Mouse (Mus musculus) limb, embryonic 11.5 days (tissue): ENCODE measurements around the gene Gga3. TPM values are rescaled to one million over a fixed set of nuclear protein-coding genes. Genes with fewer than 3 reads are reported as not detected.

Source experiments
- ATAC-seq: fragments of 200-750 bp; cut with Nextera tagmentation; 2 replicates; pipeline ENCODE4 v1.8.0; 2017; ENCODE audit warnings: low read depth; ENCODE audit not compliant: insufficient number of reproducible peaks, low FRiP score, low TSS enrichment
- DNase-seq: peaks from one replicate; pipeline ENCODE4 v3.0.0-alpha.2; 2015; ENCODE audit warnings: low spot score
- H3K27ac ChIP-seq: fragments of 300-500 bp; sonication (generic); replicated peaks from 2 replicates; pipeline ENCODE4 v1.5.1; 2014; ENCODE audit warnings: low read depth, mild to moderate bottlenecking, low read length
- H3K27me3 ChIP-seq: fragments of 300-500 bp; sonication (generic); 2 replicates; pipeline ENCODE4 v1.6.1; 2014; ENCODE audit warnings: mild to moderate bottlenecking, low read length, mixed read lengths; ENCODE audit not compliant: control insufficient read depth, insufficient read depth
- H3K36me3 ChIP-seq: fragments of 300-500 bp; sonication (generic); 2 replicates; pipeline ENCODE4 v1.6.1; 2014; ENCODE audit warnings: mild to moderate bottlenecking, low read length, moderate library complexity, mixed read lengths; ENCODE audit not compliant: control insufficient read depth, insufficient read depth
- H3K4me1 ChIP-seq: fragments of 300-500 bp; sonication (generic); 2 replicates; pipeline ENCODE4 v1.6.1; 2014; ENCODE audit warnings: low read length, mixed read lengths; ENCODE audit not compliant: control insufficient read depth, insufficient read depth
- H3K4me2 ChIP-seq: fragments of 300-500 bp; sonication (generic); 2 replicates; pipeline ENCODE4 v1.6.1; 2014; ENCODE audit warnings: low read depth, mild to moderate bottlenecking, moderate library complexity; ENCODE audit not compliant: severe bottlenecking
- H3K4me3 ChIP-seq: fragments of 300-500 bp; sonication (generic); 2 replicates; pipeline ENCODE4 v1.5.1; 2014; ENCODE audit warnings: low read depth, low read length
- H3K9ac ChIP-seq: fragments of 300-500 bp; sonication (generic); 2 replicates; pipeline ENCODE4 v1.6.1; 2014; ENCODE audit warnings: mild to moderate bottlenecking, low read length
- H3K9me3 ChIP-seq: fragments of 300-500 bp; sonication (generic); 2 replicates; pipeline ENCODE4 v1.6.1; 2016; ENCODE audit warnings: low read length; ENCODE audit not compliant: control insufficient read depth
- WGBS: fragments of 180-500 bp; shearing (Covaris S2); extraction: QIAGEN DNeasy Blood & Tissue Kit; methylation state at CpG from one replicate; pipeline ENCODE4 v1.1.7; 2014; 5-methylcytosine and 5-hydroxymethylcytosine counted together
- polyA plus RNA-seq: library from polyadenylated mRNA; unstranded; fragments of >200 nt; fragmentation: Nextera tagmentation; extraction: Ambion mirVana; gene quantifications from 2 replicates; pipeline ENCODE4 v1.2.1, GENCODE M21; 2014

The Gga3 gene
- polyA plus RNA-seq, 1 experiment from 2014 or later = 21.3 TPM

GRCm38 (mm10) chr11:115643265-115643664 lies 39.4 kb upstream of the Gga3 start:
- 73% methylated on average over 10 of the region's 10 CpGs for WGBS
- Histone ChIP-seq H3K27ac (no peak overlapping the region), H3K9me3 (no peaks in the 10 kb centered on the region), H3K4me3 (no peak overlapping the region), H3K9ac (no peak overlapping the region), H3K4me1 (no peaks in the 10 kb centered on the region), H3K27me3 (no peaks in the 10 kb centered on the region), H3K36me3 (peaks cover 2% of the 10 kb centered on the region; the same call in 1 of the 2 replicates), H3K4me2 (no peak overlapping the region)
- no peak for ATAC-seq
- DNase-seq = no peak

- WGBS = 99% methylated on average over 2 of the region's 2 CpGs
- H3K4me2 ChIP-seq = no peak overlapping the region
- no peak overlapping the region for H3K4me3 ChIP-seq
- no peaks in the 10 kb centered on the region for H3K27me3 ChIP-seq
- no peaks in the 10 kb centered on the region for H3K9me3 ChIP-seq
- H3K4me1 ChIP-seq = no peaks in the 10 kb centered on the region
- no peak for DNase-seq
- H3K9ac ChIP-seq = no peak overlapping the region
- ATAC-seq = no peak
- no peak overlapping the region for H3K27ac ChIP-seq
- H3K36me3 ChIP-seq = no peaks in the 10 kb centered on the region; the same call in 1 of the 2 replicates
Measured at GRCm38 (mm10) chr11:115642705-115643104, 38.9 kb upstream of the Gga3 start.

- H3K27me3 ChIP-seq = no peaks in the 10 kb centered on the region
- ATAC-seq = no peak
- no peak overlapping the region for H3K4me3 ChIP-seq
- 82% methylated on average over 4 of the region's 4 CpGs for WGBS
- no peak for DNase-seq
- no peaks in the 10 kb centered on the region for H3K4me1 ChIP-seq
- no peak overlapping the region for H3K9ac ChIP-seq
- H3K4me2 ChIP-seq = no peak overlapping the region
- H3K9me3 ChIP-seq = no peaks in the 10 kb centered on the region
- no peak overlapping the region for H3K27ac ChIP-seq
- H3K36me3 ChIP-seq = no peaks in the 10 kb centered on the region; the same call in 1 of the 2 replicates
Measured at GRCm38 (mm10) chr11:115641664-115642036, 37.8 kb upstream of the Gga3 start.

GRCm38 (mm10) chr11:115640978-115641663 lies 37.3 kb upstream of the Gga3 start:
- Histone ChIP-seq H3K27me3 (no peaks in the 10 kb centered on the region), H3K4me2 (no peak overlapping the region), H3K9ac (no peak overlapping the region), H3K27ac (no peak overlapping the region), H3K9me3 (no peaks in the 10 kb centered on the region), H3K4me3 (no peak overlapping the region), H3K4me1 (no peaks in the 10 kb centered on the region), H3K36me3 (no peaks in the 10 kb centered on the region; the same call in 1 of the 2 replicates)
- 62% methylated on average over 14 of the region's 14 CpGs for WGBS
- ATAC-seq (no peak), DNase-seq (no peak)

GRCm38 (mm10) chr11:115640311-115640828 lies 36.5 kb upstream of the Gga3 start:
- Histone ChIP-seq H3K4me1 (no peaks in the 10 kb centered on the region), H3K36me3 (no peaks in the 10 kb centered on the region; the same call in 1 of the 2 replicates), H3K9ac (no peak overlapping the region), H3K4me2 (no peak overlapping the region), H3K27me3 (no peaks in the 10 kb centered on the region), H3K27ac (no peak overlapping the region), H3K9me3 (no peaks in the 10 kb centered on the region), H3K4me3 (no peak overlapping the region)
- 89% methylated on average over 3 of the region's 4 CpGs for WGBS
- ATAC-seq = no peak
- DNase-seq = no peak

GRCm38 (mm10) chr11:115639540-115639939 lies 35.7 kb upstream of the Gga3 start:
- DNase-seq = no peak
- no peak overlapping the region for H3K27ac ChIP-seq
- no peaks in the 10 kb centered on the region for H3K4me1 ChIP-seq
- H3K36me3 ChIP-seq = no peaks in the 10 kb centered on the region; the same call in 1 of the 2 replicates
- no peaks in the 10 kb centered on the region for H3K27me3 ChIP-seq
- H3K4me2 ChIP-seq = no peak overlapping the region
- H3K9me3 ChIP-seq = no peaks in the 10 kb centered on the region
- no peak overlapping the region for H3K4me3 ChIP-seq
- 82% methylated on average over 4 of the region's 4 CpGs for WGBS
- ATAC-seq = no peak
- H3K9ac ChIP-seq = no peak overlapping the region

GRCm38 (mm10) chr11:115638498-115639409 lies 34.9 kb upstream of the Gga3 start:
- Histone ChIP-seq H3K4me3 (no peak overlapping the region), H3K9ac (no peak overlapping the region), H3K4me2 (no peak overlapping the region), H3K27me3 (no peaks in the 10 kb centered on the region), H3K27ac (no peak overlapping the region), H3K9me3 (no peaks in the 10 kb centered on the region), H3K36me3 (no peaks in the 10 kb centered on the region), H3K4me1 (no peaks in the 10 kb centered on the region)
- ATAC-seq (no peak), DNase-seq (no peak)
- WGBS = 75% methylated on average over 5 of the region's 5 CpGs

GRCm38 (mm10) chr11:115636960-115637359 lies 33.1 kb upstream of the Gga3 start:
- WGBS = 76% methylated on average over 3 of the region's 3 CpGs
- Histone ChIP-seq H3K4me3 (no peak overlapping the region), H3K9ac (no peak overlapping the region), H3K27me3 (no peaks in the 10 kb centered on the region), H3K4me2 (no peak overlapping the region), H3K36me3 (no peaks in the 10 kb centered on the region), H3K9me3 (no peaks in the 10 kb centered on the region), H3K4me1 (no peaks in the 10 kb centered on the region), H3K27ac (no peak overlapping the region)
- DNase-seq (no peak), ATAC-seq (no peak)
